Mouse (Mus musculus) midbrain, embryonic 16.5 days (tissue): ENCODE data around the gene Ap3m1. TPM values are rescaled to one million over a fixed set of nuclear protein-coding genes. Genes with fewer than 3 reads are reported as not detected.

Experiments used
- ATAC-seq: fragments of 200-750 bp; cut with Nextera tagmentation; 2 replicates; pipeline ENCODE4 v1.8.0; 2017; ENCODE audit warnings: moderate TSS enrichment
- H3K27ac ChIP-seq: fragments of 300-500 bp; sonication (generic); 2 replicates; pipeline ENCODE4 v1.5.1; 2014; ENCODE audit warnings: mild to moderate bottlenecking, low read length, mixed read lengths
- H3K27me3 ChIP-seq: fragments of 300-500 bp; sonication (generic); 2 replicates; pipeline ENCODE4 v1.6.1; 2014; ENCODE audit warnings: low read depth, low read length, mixed read lengths; ENCODE audit not compliant: control insufficient read depth, insufficient read depth
- H3K36me3 ChIP-seq: fragments of 300-500 bp; sonication (generic); 2 replicates; pipeline ENCODE4 v1.6.1; 2014; ENCODE audit warnings: mild to moderate bottlenecking, low read length, moderate library complexity, mixed read lengths; ENCODE audit not compliant: control insufficient read depth, insufficient read depth
- H3K4me1 ChIP-seq: fragments of 300-500 bp; sonication (generic); 2 replicates; pipeline ENCODE4 v1.6.1; 2014; ENCODE audit warnings: mild to moderate bottlenecking, low read length, mixed read lengths; ENCODE audit not compliant: control insufficient read depth, insufficient read depth
- H3K4me2 ChIP-seq: fragments of 300-500 bp; sonication (generic); 2 replicates; pipeline ENCODE4 v1.6.1; 2014; ENCODE audit warnings: mild to moderate bottlenecking, low read length, mixed read lengths
- H3K4me3 ChIP-seq: fragments of 300-500 bp; sonication (generic); 2 replicates; pipeline ENCODE4 v1.5.1; 2014; ENCODE audit warnings: low read depth, mild to moderate bottlenecking, low read length, moderate library complexity, mixed read lengths
- H3K9ac ChIP-seq: fragments of 300-500 bp; sonication (generic); 2 replicates; pipeline ENCODE4 v1.6.1; 2014; ENCODE audit warnings: low read depth, low read length, mixed read lengths
- H3K9me3 ChIP-seq: fragments of 300-500 bp; sonication (generic); replicated peaks from 2 replicates; pipeline ENCODE4 v1.6.1; 2014; ENCODE audit warnings: mild to moderate bottlenecking, low read length, mixed read lengths; ENCODE audit not compliant: control insufficient read depth, poor library complexity, severe bottlenecking
- WGBS: fragments of 180-500 bp; shearing (Covaris S2); extraction: QIAGEN DNeasy Blood & Tissue Kit; methylation state at CpG from one replicate; pipeline ENCODE4 v1.1.7; 2014; 5-methylcytosine and 5-hydroxymethylcytosine counted together
- polyA plus RNA-seq: library from polyadenylated mRNA; unstranded; fragments of >200 nt; fragmentation: Nextera tagmentation; extraction: Ambion mirVana; gene quantifications from 2 replicates; pipeline ENCODE4 v1.2.1, GENCODE M21; 2015

Gene Ap3m1
- polyA plus RNA-seq, 1 experiment from 2014 or later, result 83.3 TPM

- peak overlapping the region; percentile 72 for H3K4me3 ChIP-seq
- H3K4me1 ChIP-seq, result peaks cover 7% of the 10 kb centered on the region
- under 1% methylated on average over 56 of the region's 59 CpGs for WGBS
- no peaks in the 10 kb centered on the region for H3K36me3 ChIP-seq
- no peaks in the 10 kb centered on the region for H3K27me3 ChIP-seq
- peak overlapping the region; percentile 81 for H3K4me2 ChIP-seq
- ATAC-seq, result peak; percentile 96
- H3K9ac ChIP-seq, result peak overlapping the region; percentile 83
- no peaks in the 10 kb centered on the region for H3K9me3 ChIP-seq
- H3K27ac ChIP-seq, result peak overlapping the region; percentile 83
Observed at GRCm38 (mm10) chr14:21075751-21076500, 23.6 kb upstream of the Ap3m1 start.

GRCm38 (mm10) chr14:21074398-21075320 is 22.4 kb upstream of the Ap3m1 start:
- H3K9ac ChIP-seq, result no peak overlapping the region
- H3K4me2 ChIP-seq, result peak overlapping the region; percentile 81
- no peaks in the 10 kb centered on the region for H3K9me3 ChIP-seq
- H3K27ac ChIP-seq, result no peak overlapping the region
- no peaks in the 10 kb centered on the region for H3K27me3 ChIP-seq
- no peak for ATAC-seq
- no peak overlapping the region; the same call in 1 of the 2 replicates for H3K4me3 ChIP-seq
- peaks cover 7% of the 10 kb centered on the region for H3K4me1 ChIP-seq
- H3K36me3 ChIP-seq, result no peaks in the 10 kb centered on the region
- WGBS, result 65% methylated on average over 11 of the region's 11 CpGs

DNA sequence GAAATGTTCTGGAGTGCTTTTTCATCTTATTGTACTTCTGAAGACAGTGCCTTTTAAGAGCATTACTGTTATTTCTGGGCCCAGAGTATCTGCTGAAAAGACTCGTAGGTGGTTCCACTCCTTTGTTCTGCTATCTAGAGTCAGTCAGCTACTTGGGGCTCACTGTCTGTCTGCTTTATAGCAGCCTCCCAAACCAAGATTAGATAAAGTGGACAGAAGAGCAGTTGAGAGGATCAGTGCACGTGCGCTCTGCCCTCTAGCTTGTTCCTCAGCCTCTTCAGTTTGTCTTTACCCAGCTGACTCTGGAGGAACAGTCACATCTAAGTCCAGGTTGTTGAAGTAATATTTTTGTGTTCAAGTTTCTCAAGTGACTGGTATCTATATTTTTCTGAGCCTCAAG is 21.7 kb upstream of the Ap3m1 start:
- Histone ChIP-seq H3K36me3 (no peaks in the 10 kb centered on the region), H3K9me3 (no peaks in the 10 kb centered on the region), H3K4me1 (peaks cover 7% of the 10 kb centered on the region), H3K9ac (no peak overlapping the region), H3K4me2 (no peak overlapping the region), H3K4me3 (no peak overlapping the region), H3K27me3 (no peaks in the 10 kb centered on the region), H3K27ac (no peak overlapping the region)
- WGBS, result 71% methylated on average over 3 of the region's 3 CpGs
- ATAC-seq, result no peak

DNA sequence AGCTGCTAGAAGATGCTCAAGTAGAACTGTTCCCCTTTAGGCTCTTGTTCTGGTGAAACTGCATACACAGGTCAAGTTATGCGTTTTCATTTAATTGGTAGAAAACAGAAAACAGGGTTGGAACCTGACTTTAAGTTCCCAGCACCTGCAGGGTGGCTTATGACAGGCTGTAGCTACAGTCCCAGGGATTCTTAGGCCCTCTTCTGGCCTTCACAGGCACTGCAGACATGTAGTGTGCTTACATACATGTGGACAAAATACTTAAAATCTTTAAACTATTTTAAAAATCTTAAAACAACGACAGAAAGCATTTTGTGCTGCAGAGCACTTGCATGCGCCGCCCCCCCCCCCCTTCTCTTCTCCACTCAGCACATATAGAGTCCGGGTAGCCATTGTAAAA is 17.3 kb upstream of the Ap3m1 start:
- H3K4me1 ChIP-seq, result no peaks in the 10 kb centered on the region
- H3K4me2 ChIP-seq, result no peak overlapping the region
- no peak overlapping the region for H3K4me3 ChIP-seq
- no peak overlapping the region for H3K9ac ChIP-seq
- H3K27ac ChIP-seq, result no peak overlapping the region
- no peaks in the 10 kb centered on the region for H3K36me3 ChIP-seq
- 91% methylated on average over 5 of the region's 5 CpGs for WGBS
- no peaks in the 10 kb centered on the region for H3K9me3 ChIP-seq
- no peak for ATAC-seq
- no peaks in the 10 kb centered on the region for H3K27me3 ChIP-seq

DNA sequence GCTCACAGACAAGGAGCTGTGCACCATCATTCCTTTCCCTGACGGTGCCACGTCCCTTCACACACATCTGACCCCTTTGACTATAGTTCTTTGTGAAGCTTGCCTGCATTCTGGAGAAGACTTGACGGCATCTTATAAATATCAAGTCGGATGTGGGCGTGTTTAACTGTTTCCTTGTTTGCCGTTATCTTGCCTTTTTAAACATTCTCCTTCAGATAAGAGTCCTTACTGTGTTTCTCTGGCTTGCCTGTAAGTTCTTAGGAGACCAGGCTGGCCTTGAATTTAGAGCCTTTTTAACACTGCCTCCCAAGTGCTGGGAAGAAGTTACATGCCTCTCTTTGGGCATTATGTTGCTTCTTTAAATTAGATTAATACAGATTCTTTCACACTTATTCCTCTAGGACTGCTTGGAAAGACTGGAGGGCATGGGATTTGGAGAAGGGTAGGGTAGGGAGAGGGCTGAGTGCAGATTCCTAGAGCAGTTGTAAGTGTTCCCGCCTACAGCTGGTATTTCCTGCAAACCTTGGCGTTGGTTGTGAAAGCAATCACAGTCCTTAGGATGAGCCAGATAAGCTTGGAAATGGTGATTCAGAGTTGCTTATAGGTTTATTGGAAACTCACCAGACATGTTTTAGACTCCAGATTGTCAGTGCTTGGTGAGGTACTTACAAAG is 13.3 kb upstream of the Ap3m1 start:
- Histone ChIP-seq H3K27me3 (no peaks in the 10 kb centered on the region), H3K4me3 (no peak overlapping the region), H3K9ac (no peak overlapping the region), H3K27ac (no peak overlapping the region), H3K4me2 (no peak overlapping the region), H3K4me1 (no peaks in the 10 kb centered on the region), H3K9me3 (no peaks in the 10 kb centered on the region), H3K36me3 (no peaks in the 10 kb centered on the region)
- 84% methylated on average over 8 of the region's 8 CpGs for WGBS
- no peak for ATAC-seq

GRCm38 (mm10) chr14:21064321-21064720 is 12.0 kb upstream of the Ap3m1 start:
- no peaks in the 10 kb centered on the region for H3K9me3 ChIP-seq
- no peak overlapping the region for H3K4me2 ChIP-seq
- no peaks in the 10 kb centered on the region for H3K36me3 ChIP-seq
- H3K9ac ChIP-seq, result no peak overlapping the region
- ATAC-seq, result no peak
- no peaks in the 10 kb centered on the region for H3K4me1 ChIP-seq
- no peak overlapping the region for H3K4me3 ChIP-seq
- H3K27me3 ChIP-seq, result no peaks in the 10 kb centered on the region
- WGBS, result 52% methylated on average over 1 of the region's 1 CpGs
- no peak overlapping the region for H3K27ac ChIP-seq

- WGBS, result 64% methylated on average over 5 of the region's 5 CpGs
- H3K4me2 ChIP-seq, result no peak overlapping the region
- no peak for ATAC-seq
- no peaks in the 10 kb centered on the region for H3K36me3 ChIP-seq
- no peaks in the 10 kb centered on the region for H3K27me3 ChIP-seq
- no peak overlapping the region for H3K9ac ChIP-seq
- H3K27ac ChIP-seq, result no peak overlapping the region
- no peaks in the 10 kb centered on the region for H3K9me3 ChIP-seq
- H3K4me3 ChIP-seq, result no peak overlapping the region
- H3K4me1 ChIP-seq, result no peaks in the 10 kb centered on the region
Observed at GRCm38 (mm10) chr14:21062766-21063513, 10.6 kb upstream of the Ap3m1 start.

DNA sequence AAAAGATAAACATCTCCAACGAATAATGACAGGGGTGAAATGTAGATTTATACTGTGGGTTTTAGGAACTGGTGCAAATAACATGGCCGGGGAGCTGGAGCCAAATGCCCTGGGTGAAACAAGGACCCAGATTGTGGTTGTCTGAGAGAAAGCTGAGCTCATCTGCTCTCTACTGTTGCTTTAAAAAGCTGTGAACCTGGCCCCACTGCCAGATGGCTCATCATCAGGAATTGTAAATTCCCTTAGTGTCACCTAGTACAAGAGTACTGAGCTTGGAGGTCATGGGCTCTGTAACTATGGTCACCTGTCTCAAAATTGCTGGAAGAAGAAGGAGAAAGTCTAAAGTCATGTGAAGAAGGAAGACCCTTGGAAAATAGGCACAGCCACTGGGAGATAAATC is 6.7 kb upstream of the Ap3m1 start:
- Histone ChIP-seq H3K9me3 (no peaks in the 10 kb centered on the region), H3K4me3 (no peak overlapping the region), H3K27ac (no peak overlapping the region), H3K36me3 (no peaks in the 10 kb centered on the region), H3K27me3 (no peaks in the 10 kb centered on the region), H3K4me1 (no peaks in the 10 kb centered on the region), H3K9ac (no peak overlapping the region), H3K4me2 (no peak overlapping the region)
- 95% methylated on average over 2 of the region's 2 CpGs for WGBS
- no peak for ATAC-seq
